Mouse (Mus musculus) midbrain, embryonic 14.5 days (tissue): ENCODE results near the gene Ehd2. TPM values are rescaled to one million over a fixed set of nuclear protein-coding genes. Genes with fewer than 3 reads are reported as not detected.

ENCODE experiments used
- polyA plus RNA-seq: library from polyadenylated mRNA; unstranded; fragments of >200 nt; fragmentation: Nextera tagmentation; extraction: Ambion mirVana; gene quantifications from 2 replicates; pipeline ENCODE4 v1.2.1, GENCODE M21; 2014

Gene Ehd2
- polyA plus RNA-seq, 1 experiment from 2014 or later: 3.9 TPM

Other genes starting within 250 kb of the Ehd2 start
- gene Obox5, start 217.4 kb downstream of the Ehd2 start, polyA plus RNA-seq: not detected in 2 replicates
- not detected in 2 replicates for gene Obox6, start 127.9 kb downstream of the Ehd2 start, polyA plus RNA-seq
- 0.18 TPM in 1 of 2 replicates, not detected in the other for gene Crx, start 87.6 kb downstream of the Ehd2 start, polyA plus RNA-seq
- 0.22 TPM in 1 of 2 replicates, not detected in the other for gene Crxos, start 85.0 kb downstream of the Ehd2 start, polyA plus RNA-seq
- gene Selenow, start 45.2 kb downstream of the Ehd2 start, polyA plus RNA-seq: 1,539 and 1,832 TPM in 2 replicates
- gene Nop53, start 21.5 kb downstream of the Ehd2 start, polyA plus RNA-seq: 135 and 136 TPM in 2 replicates
- gene Bicra, start 80.4 kb upstream of the Ehd2 start, polyA plus RNA-seq: 6.5 and 9.0 TPM in 2 replicates
- gene Zfp541, start 94.2 kb upstream of the Ehd2 start, polyA plus RNA-seq: 0.09 and 0.13 TPM in 2 replicates
- gene Napa, start 130.9 kb upstream of the Ehd2 start, polyA plus RNA-seq: 209 and 245 TPM in 2 replicates
- gene Kptn, start 152.3 kb upstream of the Ehd2 start, polyA plus RNA-seq: 33.1 and 40.5 TPM in 2 replicates
- gene Slc8a2, start 162.3 kb upstream of the Ehd2 start, polyA plus RNA-seq: 1.1 and 1.2 TPM in 2 replicates
- gene Meis3, start 207.5 kb upstream of the Ehd2 start, polyA plus RNA-seq: 137 and 151 TPM in 2 replicates